Comparison of ENCODE assay signal across 8 mouse cellular contexts in the genomic region with DNA sequence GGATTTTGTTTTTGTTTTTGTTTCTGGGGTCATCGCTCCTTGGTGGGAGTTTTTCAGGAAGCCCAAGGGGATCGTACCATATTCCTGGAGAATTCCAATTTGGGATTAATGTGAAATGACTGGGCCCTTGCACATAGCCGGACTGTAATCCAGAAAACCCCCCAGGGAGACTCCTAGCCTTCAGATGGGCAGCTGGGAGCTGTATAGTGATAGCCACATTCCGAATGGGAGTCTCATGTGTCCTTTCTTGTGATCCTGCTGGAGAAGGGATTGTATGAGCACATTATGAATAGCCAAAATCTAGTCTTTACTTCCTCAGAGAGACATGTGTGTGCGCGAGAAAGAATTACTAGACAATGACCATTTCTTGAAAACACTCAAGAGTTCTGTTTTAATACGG. TPM values are rescaled to one million over a fixed set of nuclear protein-coding genes. Genes with fewer than 3 reads are reported as not detected.
DNase-seq lines count a peak whose midpoint lies in the region; ATAC-seq and TF ChIP-seq lines count a peak whose summit lies in the region.

No protein-coding gene starts in this region.

- TF ChIP-seq EP300 in liver, postnatal 0 days (IDR thresholded peaks at IDR 0.05; ENCODE audit: low read depth): no peak

- TF ChIP-seq CTCF in cerebellum, adult 2 months (IDR thresholded peaks at IDR 0.05; ENCODE audit: borderline replicate concordance, insufficient read depth, low read depth, low read length): no peak
- no peak for TF ChIP-seq CTCF in liver, postnatal 0 days (IDR thresholded peaks at IDR 0.05; ENCODE audit: low read depth)

- peaks cover 4% of the 10 kb centered on the region; the same call in 1 of the 2 replicates for H3K4me1 ChIP-seq in cerebellum, adult 2 months (ENCODE audit: control insufficient read depth, insufficient read depth, low read length)
- H3K4me1 ChIP-seq in embryonic facial prominence, embryonic 10.5 days: peaks cover 28% of the 10 kb centered on the region
- no peaks in the 10 kb centered on the region for H3K4me1 ChIP-seq in liver, postnatal 0 days (ENCODE audit: insufficient read depth)

- H3K36me3 ChIP-seq in embryonic facial prominence, embryonic 10.5 days (replicated peaks): peaks cover 33% of the 10 kb centered on the region
- no peaks in the 10 kb centered on the region for H3K36me3 ChIP-seq in liver, postnatal 0 days (replicated peaks; ENCODE audit: insufficient read depth, low read length)

- no peaks in the 10 kb centered on the region for H3K9me3 ChIP-seq in embryonic facial prominence, embryonic 10.5 days
- H3K9me3 ChIP-seq in liver, postnatal 0 days (ENCODE audit: low read length): no peaks in the 10 kb centered on the region

- intact Hi-C loops in heart, postnatal 10 days (cut with DNase I): no loop called here

- no peak for ATAC-seq in liver, postnatal 0 days
- no peak for ATAC-seq in erythroid progenitor cell, adult 5-6 weeks (replicated peaks; ENCODE audit: low FRiP score, poor library complexity, severe bottlenecking)
- no peak for ATAC-seq in granulocyte monocyte progenitor cell, adult 5-6 weeks (replicated peaks; ENCODE audit: poor library complexity, severe bottlenecking)

- 12% methylated on average over 7 of the region's 7 CpGs for WGBS in cerebellum, adult 2 months
- 66% methylated on average over 7 of the region's 7 CpGs for WGBS in embryonic facial prominence, embryonic 10.5 days
- WGBS in liver, postnatal 0 days (ENCODE audit: insufficient replicate concordance): 72% methylated on average over 7 of the region's 7 CpGs

- peak overlapping the region; percentile 94 for H3K4me2 ChIP-seq in liver, postnatal 0 days (ENCODE audit: low read depth, low read length)

- no peak for DNase-seq in cerebellum, adult 2 months
- no peak for DNase-seq in cerebellum, adult 11-12 months
- DNase-seq in embryonic facial prominence, embryonic 10.5 days (ENCODE audit: low spot score): no peak
- peak; percentile 8 to 30 for DNase-seq in heart, postnatal 10 days
- no peak for DNase-seq in liver, postnatal 0 days
- DNase-seq in testis, postnatal 14 days (ENCODE audit: low spot score): no peak

- H3K9ac ChIP-seq in liver, postnatal 0 days (replicated peaks): no peak overlapping the region

- peak overlapping the region; percentile 84 for H3K4me3 ChIP-seq in cerebellum, adult 2 months (replicated peaks; ENCODE audit: insufficient read depth, low read depth, low read length)
- peak overlapping the region; percentile 89 for H3K4me3 ChIP-seq in embryonic facial prominence, embryonic 10.5 days
- H3K4me3 ChIP-seq in liver, postnatal 0 days (ENCODE audit: low read depth, low read length): no peak overlapping the region

- H3K27ac ChIP-seq in cerebellum, adult 2 months (ENCODE audit: insufficient read depth, low read length): peak overlapping the region; percentile 92; the same call in 1 of the 2 replicates
- H3K27ac ChIP-seq in embryonic facial prominence, embryonic 10.5 days (replicated peaks): no peak overlapping the region
- H3K27ac ChIP-seq in liver, postnatal 0 days (ENCODE audit: low read depth): no peak overlapping the region

- H3K27me3 ChIP-seq in cerebellum, adult 2 months (ENCODE audit: control insufficient read depth, insufficient read depth, low read length): no peaks in the 10 kb centered on the region
- peaks cover 11% of the 10 kb centered on the region; the same call in 1 of the 2 replicates for H3K27me3 ChIP-seq in embryonic facial prominence, embryonic 10.5 days (replicated peaks; ENCODE audit: low read depth, poor library complexity, severe bottlenecking)
- peaks cover 13% of the 10 kb centered on the region for H3K27me3 ChIP-seq in liver, postnatal 0 days (ENCODE audit: insufficient read depth, low read length)

- TF ChIP-seq POLR2A in cerebellum, adult 2 months (IDR thresholded peaks at IDR 0.05; ENCODE audit: borderline replicate concordance, insufficient read depth, low read length): no peak

RNA-seq across cellular contexts. Expression of a gene that starts 1.9 kb away (rescaled TPM):
- polyA plus RNA-seq in cerebellum, adult 2 months (2012; rRNA removed): 144 and 151 TPM in 2 replicates
- polyA plus RNA-seq in embryonic facial prominence, embryonic 10.5 days (2016; fragmentation: Nextera tagmentation; extraction: Ambion mirVana): 132 and 140 TPM in 2 replicates
- 100 to 1,000 TPM; 135 to 136 TPM for total RNA-seq in heart, postnatal 10 days (2021)
- 14.2 and 17.8 TPM in 2 replicates for polyA plus RNA-seq in liver, postnatal 0 days (2015; fragmentation: Nextera tagmentation; extraction: Ambion mirVana)
- total RNA-seq in erythroid progenitor cell, adult 5-6 weeks (2015; ENCODE audit: low replicate concordance): 0.42 and 7.2 TPM in 2 replicates
- total RNA-seq in erythroid progenitor cell, adult 5-6 weeks (2017; ENCODE audit: low replicate concordance): 3.5 and 12.5 TPM in 2 replicates
- total RNA-seq in granulocyte monocyte progenitor cell, adult 5-6 weeks (2014; fragmentation: Nextera tagmentation): 1.0 and 3.1 TPM in 2 replicates
- total RNA-seq in granulocyte monocyte progenitor cell, adult 5-6 weeks (2017): 9.5 and 9.8 TPM in 2 replicates

RNA-seq across cellular contexts. Expression of a gene that starts 28.6 kb away (rescaled TPM):
- 67.4 and 72.4 TPM in 2 replicates for polyA plus RNA-seq in cerebellum, adult 2 months (2012; rRNA removed)
- 165 and 169 TPM in 2 replicates for polyA plus RNA-seq in embryonic facial prominence, embryonic 10.5 days (2016; fragmentation: Nextera tagmentation; extraction: Ambion mirVana)
- total RNA-seq in heart, postnatal 10 days (2021): 10 to 100 TPM; 84.6 to 92.8 TPM
- 70.4 and 73.5 TPM in 2 replicates for polyA plus RNA-seq in liver, postnatal 0 days (2015; fragmentation: Nextera tagmentation; extraction: Ambion mirVana)
- 29.6 and 29.8 TPM in 2 replicates for total RNA-seq in erythroid progenitor cell, adult 5-6 weeks (2015; ENCODE audit: low replicate concordance)
- 26.8 and 35.8 TPM in 2 replicates for total RNA-seq in erythroid progenitor cell, adult 5-6 weeks (2017; ENCODE audit: low replicate concordance)
- total RNA-seq in granulocyte monocyte progenitor cell, adult 5-6 weeks (2014; fragmentation: Nextera tagmentation): 63.8 and 77.1 TPM in 2 replicates
- 53.3 and 74.9 TPM in 2 replicates for total RNA-seq in granulocyte monocyte progenitor cell, adult 5-6 weeks (2017)

RNA-seq across cellular contexts. Expression of a gene that starts 28.6 kb away (rescaled TPM):
- 20.7 and 21.8 TPM in 2 replicates for polyA plus RNA-seq in cerebellum, adult 2 months (2012; rRNA removed)
- 7.3 and 8.1 TPM in 2 replicates for polyA plus RNA-seq in embryonic facial prominence, embryonic 10.5 days (2016; fragmentation: Nextera tagmentation; extraction: Ambion mirVana)
- total RNA-seq in heart, postnatal 10 days (2021): 1 to 10 TPM; 5.7 to 9.3 TPM
- 0.43 and 0.73 TPM in 2 replicates for polyA plus RNA-seq in liver, postnatal 0 days (2015; fragmentation: Nextera tagmentation; extraction: Ambion mirVana)
- total RNA-seq in erythroid progenitor cell, adult 5-6 weeks (2015; ENCODE audit: low replicate concordance): 1.1 and 1.3 TPM in 2 replicates
- 3.3 TPM in 1 of 2 replicates, not detected in the other for total RNA-seq in erythroid progenitor cell, adult 5-6 weeks (2017; ENCODE audit: low replicate concordance)
- 4.3 and 5.0 TPM in 2 replicates for total RNA-seq in granulocyte monocyte progenitor cell, adult 5-6 weeks (2014; fragmentation: Nextera tagmentation)
- 1.9 and 5.5 TPM in 2 replicates for total RNA-seq in granulocyte monocyte progenitor cell, adult 5-6 weeks (2017)

Comparison
In these comparisons a context has a peak if more than half of its experiments do, and no peak if none do; other contexts are left out.
1. DNase-seq: peak in heart, postnatal 10 days (2 of 2); none in cerebellum, adult 2 months (0 of 2), cerebellum, adult 11-12 months (single experiment), embryonic facial prominence, embryonic 10.5 days (single experiment), liver, postnatal 0 days (single experiment) and testis, postnatal 14 days (single experiment).
2. RNA of a gene that starts 1.9 kb away (total RNA-seq): 135 to 136 TPM in heart, postnatal 10 days; 0.42 to 12.5 TPM in erythroid progenitor cell, adult 5-6 weeks and 1.0 to 9.8 TPM in granulocyte monocyte progenitor cell, adult 5-6 weeks; every median in the first group is over 10 times any median in the second.